Mouse (Mus musculus) stomach, postnatal 0 days (tissue): Measurements from ENCODE around the gene Plekha6.

Experiments used
- CTCF ChIP-seq: IDR thresholded peaks from 2 replicates; pipeline ENCODE4 v1.5.1; 2016; ENCODE audit warnings: antibody characterized with exemption, low read depth, mild to moderate bottlenecking, moderate library complexity
- EP300 ChIP-seq: optimal IDR thresholded peaks from 2 replicates; pipeline ENCODE3; 2016; ENCODE audit warnings: antibody characterized with exemption

DNA sequence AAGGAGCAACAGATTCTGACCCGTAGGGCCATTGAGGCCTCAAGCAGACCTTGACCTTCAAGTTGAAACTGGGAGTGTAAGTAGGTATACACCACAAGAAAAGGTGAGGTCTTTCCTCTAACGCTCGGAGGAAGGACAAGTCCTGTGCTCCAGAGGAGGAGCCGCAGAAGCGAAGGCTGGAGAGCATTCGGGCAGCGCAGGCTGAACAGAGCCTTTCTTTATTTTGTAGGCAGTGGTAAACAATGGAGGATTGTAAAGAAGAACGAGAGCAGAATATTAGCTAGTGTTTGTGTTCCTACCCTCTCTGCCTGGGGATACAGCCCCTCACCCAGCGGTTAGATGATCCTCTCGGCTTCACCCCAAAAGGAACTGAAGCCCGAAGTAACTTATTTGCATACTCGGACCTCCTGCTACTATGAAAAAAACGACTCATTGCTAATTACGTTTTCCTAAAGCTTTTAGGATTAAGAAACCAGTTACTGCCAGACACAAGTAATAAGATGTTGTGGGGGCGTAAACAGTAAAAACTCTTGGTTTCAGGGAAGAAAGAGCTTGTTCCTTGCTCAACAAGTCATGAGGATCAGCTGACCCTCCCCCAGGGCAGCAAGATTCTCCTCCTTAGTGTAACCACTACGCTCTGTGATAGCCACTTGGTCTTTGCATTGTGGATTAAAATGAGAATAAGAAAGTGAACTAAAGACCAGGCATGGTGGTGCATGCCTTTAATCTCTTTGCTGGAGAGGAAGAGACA lies 34.4 kb upstream of the Plekha6 start:
- TF ChIP-seq CTCF (no peak), EP300 (no peak)
